Mouse (Mus musculus) hindbrain, embryonic 12.5 days (tissue): ENCODE results near the gene Usp46. TPM values are rescaled to one million over a fixed set of nuclear protein-coding genes. Genes with fewer than 3 reads are reported as not detected.

ENCODE experiments used
- ATAC-seq: fragments of 200-750 bp; cut with Nextera tagmentation; 2 replicates; pipeline ENCODE4 v1.8.0; 2017; ENCODE audit warnings: moderate TSS enrichment; ENCODE audit not compliant: low FRiP score
- H3K27ac ChIP-seq: fragments of 300-500 bp; sonication (generic); 2 replicates; pipeline ENCODE4 v1.5.1; 2016; ENCODE audit warnings: mild to moderate bottlenecking
- H3K27me3 ChIP-seq: fragments of 300-500 bp; sonication (generic); 2 replicates; pipeline ENCODE4 v1.6.1; 2016; ENCODE audit warnings: mild to moderate bottlenecking
- H3K36me3 ChIP-seq: fragments of 300-500 bp; sonication (generic); 2 replicates; pipeline ENCODE4 v1.6.1; 2016; ENCODE audit warnings: mild to moderate bottlenecking
- H3K4me1 ChIP-seq: fragments of 300-500 bp; sonication (generic); 2 replicates; pipeline ENCODE4 v1.6.1; 2016
- H3K4me2 ChIP-seq: fragments of 300-500 bp; sonication (generic); replicated peaks from 2 replicates; pipeline ENCODE4 v1.6.1; 2016; ENCODE audit warnings: mild to moderate bottlenecking
- H3K4me3 ChIP-seq: fragments of 300-500 bp; sonication (generic); 2 replicates; pipeline ENCODE4 v1.5.1; 2016; ENCODE audit warnings: mild to moderate bottlenecking
- H3K9ac ChIP-seq: fragments of 300-500 bp; sonication (generic); 2 replicates; pipeline ENCODE4 v1.6.1; 2016; ENCODE audit warnings: mild to moderate bottlenecking, moderate library complexity
- H3K9me3 ChIP-seq: fragments of 300-500 bp; sonication (generic); replicated peaks from 2 replicates; pipeline ENCODE4 v1.6.1; 2016; ENCODE audit warnings: mild to moderate bottlenecking
- WGBS: fragments of 180-500 bp; shearing (Covaris S2); methylation state at CpG from one replicate; pipeline ENCODE4 v1.1.7; 2016; 5-methylcytosine and 5-hydroxymethylcytosine counted together
- polyA plus RNA-seq: library from polyadenylated mRNA; unstranded; fragments of >200 nt; fragmentation: Nextera tagmentation; extraction: Ambion mirVana; gene quantifications from 2 replicates; pipeline ENCODE4 v1.2.1, GENCODE M21; 2016

The Usp46 gene
- polyA plus RNA-seq, 1 experiment from 2014 or later: 36.9 TPM

DNA sequence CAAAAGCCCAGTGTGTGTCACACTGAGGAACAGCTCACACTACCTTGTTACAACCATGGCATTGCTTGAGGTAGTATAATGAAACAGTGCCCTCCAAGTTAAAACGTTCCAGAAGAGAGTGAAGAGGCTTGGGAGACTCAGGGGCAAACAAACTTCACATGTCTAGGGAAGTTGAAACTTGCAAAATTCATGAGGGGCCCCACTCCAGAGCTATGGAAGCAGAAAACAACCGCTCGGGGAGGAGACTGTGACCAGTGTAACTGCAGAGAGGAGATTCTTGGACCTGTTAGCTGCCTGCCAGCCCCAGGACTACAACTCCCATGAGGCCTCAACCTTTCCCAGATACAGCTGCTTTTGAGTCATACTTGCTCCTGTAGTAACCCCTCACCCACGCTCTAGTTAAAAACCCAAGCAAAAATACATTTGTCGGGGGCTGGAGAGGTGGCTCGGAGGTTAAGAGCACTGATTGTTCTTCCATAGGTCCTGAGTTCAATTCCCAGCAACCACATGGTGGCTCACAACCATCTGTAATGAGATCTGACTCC lies 25.4 kb downstream of the Usp46 start:
- Histone ChIP-seq H3K9me3 (no peaks in the 10 kb centered on the region), H3K27ac (no peak overlapping the region), H3K36me3 (no peaks in the 10 kb centered on the region; the same call in 1 of the 2 replicates), H3K27me3 (no peaks in the 10 kb centered on the region), H3K4me2 (no peak overlapping the region), H3K9ac (no peak overlapping the region), H3K4me3 (no peak overlapping the region), H3K4me1 (peaks cover 25% of the 10 kb centered on the region)
- ATAC-seq: no peak
- 80% methylated on average over 6 of the region's 6 CpGs for WGBS

DNA sequence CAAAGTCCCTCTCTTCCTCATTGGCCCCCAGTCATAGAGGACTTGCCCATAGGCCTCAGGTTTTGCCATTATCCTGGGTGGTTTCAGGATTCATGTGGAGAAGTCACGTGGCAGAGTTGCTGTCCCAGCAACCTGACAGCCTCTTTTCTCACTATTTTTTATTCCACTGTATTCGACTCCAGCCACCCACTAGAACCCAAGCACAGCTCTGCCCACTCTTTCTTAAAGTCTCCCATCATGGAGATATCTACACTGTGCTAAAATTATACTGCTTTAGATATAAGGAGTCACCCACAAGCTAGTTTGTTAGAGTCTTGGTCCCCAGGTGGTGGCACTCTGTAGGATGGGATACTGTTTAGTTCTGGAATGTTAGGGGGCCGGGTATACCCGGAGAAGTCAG lies 27.7 kb downstream of the Usp46 start:
- no peak overlapping the region for H3K4me3 ChIP-seq
- peaks cover 18% of the 10 kb centered on the region for H3K4me1 ChIP-seq
- H3K36me3 ChIP-seq: peaks cover 3% of the 10 kb centered on the region; the same call in 1 of the 2 replicates
- no peaks in the 10 kb centered on the region for H3K27me3 ChIP-seq
- H3K27ac ChIP-seq: no peak overlapping the region
- H3K9ac ChIP-seq: no peak overlapping the region
- H3K9me3 ChIP-seq: no peaks in the 10 kb centered on the region
- ATAC-seq: no peak
- no peak overlapping the region for H3K4me2 ChIP-seq
- WGBS: 92% methylated on average over 4 of the region's 4 CpGs

GRCm38 (mm10) chr5:74035454-74035853 lies 32.8 kb downstream of the Usp46 start:
- H3K36me3 ChIP-seq: peaks cover 12% of the 10 kb centered on the region
- no peak overlapping the region for H3K4me3 ChIP-seq
- H3K4me2 ChIP-seq: no peak overlapping the region
- H3K9ac ChIP-seq: no peak overlapping the region
- H3K27me3 ChIP-seq: no peaks in the 10 kb centered on the region
- WGBS: 81% methylated on average over 2 of the region's 2 CpGs
- no peak overlapping the region for H3K27ac ChIP-seq
- H3K9me3 ChIP-seq: no peaks in the 10 kb centered on the region
- no peaks in the 10 kb centered on the region; the same call in 1 of the 2 replicates for H3K4me1 ChIP-seq
- no peak for ATAC-seq

DNA sequence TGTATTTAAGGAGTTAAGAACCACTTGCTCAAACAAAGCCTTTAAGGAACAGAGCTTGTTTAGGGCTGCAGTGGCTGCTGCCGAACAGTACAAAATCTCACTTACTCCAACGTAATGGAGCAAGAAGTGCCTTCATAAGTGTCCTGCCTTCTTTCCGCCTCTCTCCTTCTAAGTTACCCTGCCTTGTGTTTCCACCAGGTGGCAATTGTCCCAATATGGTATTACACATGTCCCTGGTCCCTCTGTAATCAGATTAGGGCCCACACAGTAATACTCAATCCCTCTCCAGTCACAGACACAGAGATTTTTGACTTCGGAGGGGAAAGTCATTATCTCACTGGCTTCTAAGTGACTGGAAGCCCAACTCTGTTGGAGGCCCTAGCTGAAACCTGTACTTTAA lies 34.1 kb downstream of the Usp46 start:
- Histone ChIP-seq H3K27me3 (no peaks in the 10 kb centered on the region), H3K4me1 (no peaks in the 10 kb centered on the region; the same call in 1 of the 2 replicates), H3K9ac (no peak overlapping the region), H3K9me3 (no peaks in the 10 kb centered on the region), H3K27ac (no peak overlapping the region), H3K4me2 (no peak overlapping the region), H3K4me3 (no peak overlapping the region), H3K36me3 (peaks cover 12% of the 10 kb centered on the region)
- ATAC-seq: no peak
- WGBS: 95% methylated on average over 4 of the region's 4 CpGs

DNA sequence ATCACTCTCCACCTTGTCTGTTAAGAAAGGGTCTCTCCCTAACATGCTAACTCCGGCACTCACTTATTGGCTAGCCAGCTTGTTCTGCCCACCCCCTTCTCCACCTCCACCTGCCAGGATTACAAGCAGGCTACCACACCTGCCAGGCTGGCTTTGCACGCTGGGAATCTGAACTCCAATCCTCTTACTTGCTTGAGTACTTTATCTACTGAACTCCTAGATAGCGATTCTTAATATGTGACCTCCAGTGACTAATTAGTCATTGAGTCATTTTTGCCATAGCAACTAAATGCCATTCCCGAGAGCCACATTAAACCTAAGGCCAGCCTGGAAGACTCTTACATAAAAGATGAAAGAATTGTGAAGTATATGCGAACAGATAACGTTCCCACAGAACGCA lies 38.4 kb downstream of the Usp46 start:
- Histone ChIP-seq H3K9me3 (no peaks in the 10 kb centered on the region), H3K36me3 (peaks cover 24% of the 10 kb centered on the region; the same call in 1 of the 2 replicates), H3K4me3 (no peak overlapping the region), H3K27ac (no peak overlapping the region), H3K4me1 (no peaks in the 10 kb centered on the region), H3K4me2 (no peak overlapping the region), H3K9ac (no peak overlapping the region), H3K27me3 (no peaks in the 10 kb centered on the region)
- WGBS: 83% methylated on average over 7 of the region's 7 CpGs
- ATAC-seq: no peak

GRCm38 (mm10) chr5:74028691-74029479 lies 39.3 kb downstream of the Usp46 start:
- Histone ChIP-seq H3K9ac (no peak overlapping the region), H3K4me1 (no peaks in the 10 kb centered on the region), H3K27ac (no peak overlapping the region), H3K4me2 (no peak overlapping the region), H3K27me3 (no peaks in the 10 kb centered on the region), H3K36me3 (peaks cover 24% of the 10 kb centered on the region; the same call in 1 of the 2 replicates), H3K9me3 (no peaks in the 10 kb centered on the region), H3K4me3 (no peak overlapping the region)
- no peak for ATAC-seq
- WGBS: 93% methylated on average over 25 of the region's 25 CpGs

GRCm38 (mm10) chr5:74028221-74028620 lies 40.0 kb downstream of the Usp46 start:
- Histone ChIP-seq H3K36me3 (peaks cover 24% of the 10 kb centered on the region; the same call in 1 of the 2 replicates), H3K4me2 (no peak overlapping the region), H3K9me3 (no peaks in the 10 kb centered on the region), H3K27me3 (no peaks in the 10 kb centered on the region), H3K4me1 (no peaks in the 10 kb centered on the region), H3K9ac (no peak overlapping the region), H3K4me3 (no peak overlapping the region), H3K27ac (no peak overlapping the region)
- ATAC-seq: no peak
- WGBS: 86% methylated on average over 2 of the region's 2 CpGs

DNA sequence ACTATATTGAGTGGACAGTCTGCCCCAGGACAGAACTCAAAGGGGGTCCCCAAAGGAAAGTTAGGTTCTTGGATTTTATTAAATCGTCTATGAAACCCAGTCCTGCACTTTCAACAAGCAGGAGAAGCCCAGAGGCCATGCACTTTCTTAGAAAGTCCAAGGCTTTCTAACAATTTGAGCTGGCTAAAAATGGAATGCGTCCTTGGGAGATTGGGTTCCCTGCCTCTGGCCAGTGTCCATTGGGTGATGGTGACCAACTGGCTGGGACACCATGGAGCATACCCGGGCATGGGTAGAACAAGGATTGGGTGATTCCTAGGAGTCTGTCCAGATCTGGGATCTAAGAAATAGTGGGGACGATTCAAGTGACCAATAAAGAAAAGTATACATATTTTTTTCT lies 47.7 kb downstream of the Usp46 start:
- ATAC-seq: no peak
- Histone ChIP-seq H3K36me3 (peaks cover 6% of the 10 kb centered on the region), H3K9me3 (no peaks in the 10 kb centered on the region), H3K27ac (no peak overlapping the region), H3K4me1 (0 out of 2 replicates have a peak, but pooled peaks cover 2% of the 10 kb centered on the region), H3K4me3 (no peak overlapping the region), H3K4me2 (no peak overlapping the region), H3K9ac (no peak overlapping the region), H3K27me3 (no peaks in the 10 kb centered on the region)
- WGBS: 87% methylated on average over 4 of the region's 4 CpGs

DNA sequence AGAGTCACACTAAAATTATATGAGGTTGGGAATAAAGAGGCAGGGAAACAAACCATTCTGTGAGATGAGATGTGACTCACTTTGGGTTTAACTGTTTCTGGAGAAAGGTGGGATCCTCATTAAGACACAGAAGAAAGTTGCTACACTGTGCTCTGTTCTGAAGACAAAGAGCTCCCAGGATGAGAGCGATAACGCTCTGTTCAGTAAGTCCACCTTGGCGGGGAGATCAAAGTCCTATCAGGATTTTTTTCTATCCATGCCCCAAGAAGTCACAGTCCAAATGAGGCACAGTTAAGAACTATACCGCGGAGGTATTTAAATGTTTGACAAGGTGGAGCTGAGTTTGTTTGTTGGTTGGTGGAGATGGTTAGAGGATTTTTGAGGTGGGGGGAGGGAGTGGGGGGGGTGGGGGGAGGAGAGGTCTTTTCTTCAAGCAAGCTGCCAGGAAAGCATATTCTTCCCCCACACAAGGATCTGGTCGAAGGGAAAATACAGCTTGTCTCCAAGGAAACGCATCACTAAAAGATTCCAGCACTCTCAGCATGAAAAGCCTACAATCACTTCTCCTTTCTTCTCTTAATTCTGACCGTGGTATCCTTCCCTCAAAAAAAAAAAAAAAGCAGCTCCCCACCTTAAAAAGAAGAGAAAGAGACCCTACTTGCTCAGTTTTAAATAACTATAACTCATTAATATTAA lies 49.2 kb downstream of the Usp46 start:
- no peak overlapping the region for H3K27ac ChIP-seq

GRCm38 (mm10) chr5:74017488-74017887 lies 50.7 kb downstream of the Usp46 start:
- WGBS: 86% methylated on average over 5 of the region's 5 CpGs
- H3K9me3 ChIP-seq: no peaks in the 10 kb centered on the region
- H3K27ac ChIP-seq: no peak overlapping the region
- H3K9ac ChIP-seq: no peak overlapping the region
- no peak for ATAC-seq
- H3K36me3 ChIP-seq: peaks cover 18% of the 10 kb centered on the region
- H3K4me1 ChIP-seq: 0 out of 2 replicates have a peak, but pooled peaks cover 2% of the 10 kb centered on the region
- H3K27me3 ChIP-seq: no peaks in the 10 kb centered on the region
- no peak overlapping the region for H3K4me3 ChIP-seq
- H3K4me2 ChIP-seq: no peak overlapping the region

More for the DNA sequence above, 49.2 kb downstream of the Usp46 start:
- Histone ChIP-seq H3K9ac (no peak overlapping the region), H3K4me1 (0 out of 2 replicates have a peak, but pooled peaks cover 2% of the 10 kb centered on the region), H3K9me3 (no peaks in the 10 kb centered on the region), H3K36me3 (peaks cover 18% of the 10 kb centered on the region), H3K4me2 (no peak overlapping the region), H3K4me3 (no peak overlapping the region), H3K27me3 (no peaks in the 10 kb centered on the region)
- ATAC-seq: no peak
- WGBS: 72% methylated on average over 8 of the region's 8 CpGs

DNA sequence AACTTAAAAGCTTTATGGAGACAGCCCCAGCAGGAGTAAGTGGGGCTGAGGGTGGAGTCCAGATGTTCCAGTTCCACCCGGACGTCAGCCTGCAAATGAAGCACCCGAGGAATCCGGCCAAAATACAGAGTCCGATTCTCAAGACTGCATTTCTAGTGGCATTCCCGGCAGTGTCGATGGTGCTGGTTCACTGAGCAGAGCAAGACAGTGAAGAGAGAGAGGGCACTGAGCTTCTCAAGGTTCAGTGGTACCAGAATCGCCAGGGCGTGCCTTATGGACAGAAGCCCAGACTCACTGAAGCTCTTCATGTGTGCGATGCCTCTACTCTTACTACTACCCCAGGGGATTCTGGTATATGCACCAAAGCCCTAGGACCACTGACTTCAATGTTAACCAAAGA lies 56.6 kb downstream of the Usp46 start:
- H3K4me3 ChIP-seq: no peak overlapping the region
- no peak overlapping the region for H3K9ac ChIP-seq
- no peaks in the 10 kb centered on the region for H3K27me3 ChIP-seq
- no peaks in the 10 kb centered on the region for H3K9me3 ChIP-seq
- H3K27ac ChIP-seq: no peak overlapping the region
- peaks cover 27% of the 10 kb centered on the region for H3K36me3 ChIP-seq
- WGBS: 93% methylated on average over 10 of the region's 10 CpGs
- H3K4me2 ChIP-seq: no peak overlapping the region
- ATAC-seq: no peak
- no peaks in the 10 kb centered on the region for H3K4me1 ChIP-seq

- Histone ChIP-seq H3K4me3 (no peak overlapping the region), H3K36me3 (peaks cover 26% of the 10 kb centered on the region), H3K4me2 (no peak overlapping the region), H3K9me3 (no peaks in the 10 kb centered on the region), H3K27me3 (no peaks in the 10 kb centered on the region), H3K4me1 (no peaks in the 10 kb centered on the region), H3K27ac (no peak overlapping the region), H3K9ac (no peak overlapping the region)
- ATAC-seq: no peak
- WGBS: 89% methylated on average over 3 of the region's 3 CpGs
Measured at GRCm38 (mm10) chr5:74007492-74008070, 60.6 kb downstream of the Usp46 start.
